Mouse (Mus musculus) cerebellum, adult 9-11 months (tissue): Measurements from ENCODE around the gene Bola1.

Experiments used
- DNase-seq: peaks from one replicate; pipeline ENCODE4 v3.0.0; 2022

Bola1 gene

GRCm38 (mm10) chr3:96219661-96220130 is at the start of gene Bola1, which contains the start of gene Hist2h2ab:
Gene Bola1, minus strand, starts transcription at chr3:96219709.
Gene Hist2h2ab, plus strand, starts transcription at chr3:96219865.
- DNase-seq, result peak; percentile 87

DNA sequence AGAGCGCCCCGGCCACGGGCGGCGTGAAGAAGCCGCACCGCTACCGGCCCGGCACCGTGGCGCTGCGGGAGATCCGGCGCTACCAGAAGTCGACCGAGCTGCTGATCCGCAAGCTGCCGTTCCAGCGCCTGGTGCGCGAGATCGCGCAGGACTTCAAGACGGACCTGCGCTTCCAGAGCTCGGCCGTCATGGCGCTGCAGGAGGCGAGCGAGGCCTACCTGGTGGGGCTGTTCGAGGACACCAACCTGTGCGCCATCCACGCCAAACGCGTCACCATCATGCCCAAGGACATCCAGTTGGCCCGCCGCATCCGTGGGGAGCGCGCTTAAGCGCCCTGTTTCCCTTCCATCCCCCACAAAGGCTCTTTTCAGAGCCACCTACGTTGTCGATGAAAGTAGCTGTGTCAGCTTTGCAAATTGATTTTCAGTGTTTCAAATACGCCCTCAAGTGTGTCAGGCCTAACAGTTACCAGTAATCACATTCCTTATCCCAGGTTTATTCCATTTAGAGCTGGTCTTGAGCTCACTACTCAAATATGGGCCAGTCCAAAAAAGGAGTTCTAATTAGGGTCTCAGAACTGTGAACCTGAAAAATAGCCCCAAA is 49.4 kb upstream of the Bola1 start:
- DNase-seq, result peak; percentile 71

DNA sequence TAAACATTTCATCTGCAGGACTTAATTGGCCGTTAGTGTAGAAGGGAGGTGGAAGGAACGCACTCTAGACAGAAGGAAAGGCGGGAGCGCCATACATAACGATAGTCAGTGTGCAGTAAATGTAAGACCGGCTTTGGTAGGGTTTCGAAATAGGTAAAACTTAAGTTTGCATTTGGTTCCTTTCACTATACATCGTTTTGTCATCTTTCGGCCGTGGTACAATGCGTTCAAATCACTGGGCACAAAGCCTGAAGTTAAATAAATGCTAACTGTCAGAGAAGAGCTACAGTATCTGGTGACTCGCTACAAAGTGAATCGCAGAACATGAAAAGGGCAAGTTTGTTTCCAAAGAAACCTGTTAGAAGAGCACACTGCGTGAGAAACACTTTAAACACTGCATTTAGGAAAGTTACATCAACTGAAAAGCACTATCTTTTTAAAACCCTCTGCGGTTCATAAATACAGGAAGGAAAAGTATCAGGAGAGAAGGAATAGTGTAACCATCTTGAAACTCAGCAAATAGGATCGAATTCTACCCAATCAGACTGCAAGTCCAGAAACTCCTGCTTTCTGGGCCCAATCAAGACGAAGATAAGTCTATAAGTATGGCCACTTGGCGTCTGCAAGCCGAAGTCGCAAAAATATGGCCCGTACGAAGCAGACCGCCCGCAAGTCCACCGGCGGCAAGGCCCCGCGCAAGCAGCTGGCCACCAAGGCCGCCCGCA is 48.7 kb upstream of the Bola1 start, which contains the start of gene Hist2h3b:
Hist2h3b (plus strand) TSS at position 604 of the 725 bp plus-strand sequence.
- DNase-seq, result peak; percentile 87

DNA sequence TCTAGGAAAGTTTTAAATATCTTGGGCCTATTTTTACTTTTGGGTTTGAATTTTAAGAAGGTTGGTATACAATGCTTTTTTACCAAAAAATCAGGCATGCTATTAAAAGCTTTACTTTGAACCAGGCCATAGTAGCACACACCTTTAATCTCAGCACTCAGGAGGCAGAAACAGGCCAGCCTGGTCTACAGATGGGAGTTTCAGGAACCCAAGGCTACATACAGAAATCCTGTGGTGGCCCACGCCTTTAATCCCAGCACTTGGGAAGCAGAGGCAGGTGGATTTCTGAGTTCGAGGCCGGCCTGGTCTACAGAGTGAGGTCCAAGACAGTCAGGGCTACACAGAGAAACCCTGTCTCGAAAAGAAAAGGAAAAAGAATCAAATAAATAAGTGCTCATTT is 48.0 kb upstream of the Bola1 start:
- DNase-seq, result peak; percentile 41

GRCm38 (mm10) chr3:96266132-96266710 is 46.7 kb upstream of the Bola1 start:
- DNase-seq, result no peak

DNA sequence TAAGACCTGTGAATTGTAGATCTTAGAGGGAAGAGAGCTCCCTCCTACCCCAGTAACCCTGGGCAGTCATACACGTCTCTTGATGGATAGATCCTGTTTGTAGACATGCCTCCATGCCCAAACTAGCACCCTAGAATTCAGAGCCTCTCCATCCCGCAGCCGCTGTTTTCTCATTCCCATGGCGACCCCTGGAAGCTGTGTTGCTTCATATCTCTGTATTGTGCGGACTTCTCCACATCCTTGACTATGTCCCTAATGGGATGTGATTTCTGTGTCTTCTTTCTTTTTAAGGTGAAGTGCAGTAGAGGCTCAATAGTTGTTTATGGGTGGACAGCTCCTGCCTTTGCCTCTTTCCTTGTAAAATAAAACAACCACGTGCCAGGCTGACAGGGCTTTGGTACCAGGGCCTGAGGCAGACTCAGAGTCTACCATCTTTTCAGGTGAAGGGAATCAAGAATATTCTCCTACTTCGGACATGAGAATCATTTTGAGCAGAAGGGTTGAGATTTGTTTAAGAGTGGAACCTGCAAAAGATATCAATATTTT is 45.0 kb upstream of the Bola1 start:
- peak; percentile 35 for DNase-seq

DNA sequence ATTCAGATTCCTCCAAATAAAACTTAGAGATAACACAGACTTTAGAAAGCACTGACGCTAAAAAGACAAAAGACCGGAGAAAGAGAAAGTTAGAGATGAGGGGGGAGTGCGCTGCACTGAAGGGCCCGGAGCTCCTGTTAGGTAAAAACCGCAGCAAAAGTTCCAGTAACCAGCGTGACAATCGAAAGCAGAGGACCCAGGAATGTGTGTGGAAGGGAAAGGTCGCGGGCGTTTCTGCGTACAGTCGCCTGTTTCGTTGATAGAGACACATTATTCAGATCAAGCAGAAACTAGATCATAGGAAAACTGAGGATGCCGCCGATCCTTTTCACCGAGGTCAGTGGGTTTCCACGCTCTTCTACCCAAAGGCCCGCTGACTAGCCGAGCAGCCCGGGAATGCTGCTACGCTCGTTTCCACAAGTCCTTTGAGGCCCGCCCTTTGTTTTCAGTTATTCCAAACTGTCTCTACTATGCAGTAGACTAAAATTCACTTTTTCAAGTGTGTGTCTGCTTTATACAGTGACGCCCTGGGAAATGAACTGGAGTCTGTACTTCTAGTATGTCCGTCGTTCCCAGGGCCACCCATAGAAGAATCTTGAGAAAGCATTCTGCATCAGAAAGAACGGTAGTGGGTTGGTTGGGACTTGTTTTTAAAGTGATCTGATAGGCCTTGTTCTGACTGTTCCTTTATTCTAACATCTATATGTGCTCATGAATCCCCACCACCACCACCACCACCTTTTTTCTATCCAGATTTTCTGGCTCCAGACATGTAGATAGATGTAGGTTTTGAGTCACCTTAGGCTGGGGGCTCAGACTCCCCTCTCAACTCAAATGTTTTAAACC is 44.3 kb upstream of the Bola1 start:
- DNase-seq, result no peak

- peak; percentile 98 for DNase-seq
Observed at GRCm38 (mm10) chr3:96262979-96263550, 43.6 kb upstream of the Bola1 start, which contains the start of gene Hist2h4. Gene Hist2h4, minus strand, starts transcription at chr3:96263311.

DNA sequence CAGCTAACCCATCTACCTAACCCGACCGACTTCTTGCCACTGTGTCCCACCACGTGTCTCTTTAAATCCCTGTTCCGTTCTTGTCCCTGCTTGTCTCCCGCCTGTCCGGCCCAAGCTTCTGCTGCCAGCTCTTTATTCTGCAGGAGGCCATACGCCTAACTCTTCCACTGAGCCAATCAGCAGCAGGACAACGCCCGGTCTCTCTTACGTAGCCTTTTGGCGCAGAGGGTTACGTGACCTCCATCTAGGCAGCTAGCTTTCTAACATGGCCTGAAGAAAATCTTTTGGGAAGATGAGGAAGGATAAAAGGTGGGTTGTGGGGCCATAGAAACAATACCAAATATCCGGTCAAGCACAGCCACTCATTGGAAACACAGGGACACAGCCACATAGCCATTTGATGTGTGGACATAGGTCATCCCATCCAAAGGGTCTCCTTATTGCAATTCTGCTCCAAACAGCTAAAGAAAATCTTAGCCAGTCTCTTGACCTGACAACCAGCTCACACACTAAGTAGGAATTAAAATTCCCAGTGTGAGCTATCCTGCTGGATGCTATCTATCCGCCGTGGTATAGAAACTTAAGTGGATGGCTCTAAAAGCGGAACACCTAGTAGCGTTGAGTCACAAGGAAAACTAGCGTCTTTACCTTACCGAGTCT is 42.8 kb upstream of the Bola1 start:
- DNase-seq, result peak; percentile 96

DNA sequence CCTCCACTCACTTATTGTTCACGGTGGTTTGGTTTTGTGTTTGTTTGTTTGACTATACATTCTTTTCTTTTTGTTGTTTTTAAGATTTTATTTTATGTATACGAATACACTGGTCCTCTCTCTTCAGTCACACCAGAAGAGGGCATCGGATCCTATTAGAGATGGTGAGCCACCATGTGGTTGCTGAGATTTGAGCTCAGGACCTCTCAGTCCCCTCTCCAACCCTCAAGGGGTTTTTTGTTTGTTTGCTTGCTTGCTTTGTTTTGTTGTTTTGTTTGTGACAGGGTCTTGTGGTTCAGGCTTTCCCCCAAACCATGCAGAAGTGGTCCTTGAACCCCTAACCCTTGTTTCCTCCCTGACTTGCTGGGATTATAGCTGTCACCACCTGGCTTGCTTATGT is 42.1 kb upstream of the Bola1 start:
- no peak for DNase-seq

GRCm38 (mm10) chr3:96260220-96260619 is 40.7 kb upstream of the Bola1 start:
- DNase-seq, result peak; percentile 43

- DNase-seq, result no peak
Observed at GRCm38 (mm10) chr3:96257190-96257589, 37.7 kb upstream of the Bola1 start.

DNA sequence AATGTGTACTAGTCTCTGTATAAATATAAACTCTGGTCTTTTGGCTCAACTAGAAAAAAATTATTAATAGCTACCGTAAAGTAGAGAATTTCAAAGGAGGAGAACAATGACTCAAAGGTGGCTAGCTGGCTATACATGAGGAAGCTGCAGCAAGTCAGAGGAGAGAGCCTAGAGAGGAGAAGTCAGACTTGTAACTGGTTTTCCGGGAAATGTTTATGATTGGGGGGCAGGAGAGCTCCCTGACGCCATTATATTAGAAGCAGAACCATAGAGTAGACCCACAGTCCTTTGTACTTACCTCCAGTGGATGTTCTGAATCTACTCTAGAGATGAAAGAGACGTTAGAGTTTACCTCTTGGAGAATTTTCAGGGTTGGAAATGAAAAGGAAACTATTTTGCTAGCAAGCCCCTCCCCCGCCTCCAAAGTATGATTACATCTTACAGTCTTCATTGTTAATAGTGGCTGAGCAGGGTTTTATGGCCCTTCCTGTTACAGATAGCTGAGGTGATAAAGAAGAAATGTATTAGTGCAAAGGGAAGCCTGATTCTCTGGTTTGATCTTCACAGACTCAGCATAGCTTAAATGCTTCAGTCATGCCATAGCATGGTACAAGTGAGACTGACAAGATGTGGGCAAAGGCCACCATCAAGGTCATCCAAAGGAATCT is 36.6 kb upstream of the Bola1 start:
- no peak for DNase-seq

DNA sequence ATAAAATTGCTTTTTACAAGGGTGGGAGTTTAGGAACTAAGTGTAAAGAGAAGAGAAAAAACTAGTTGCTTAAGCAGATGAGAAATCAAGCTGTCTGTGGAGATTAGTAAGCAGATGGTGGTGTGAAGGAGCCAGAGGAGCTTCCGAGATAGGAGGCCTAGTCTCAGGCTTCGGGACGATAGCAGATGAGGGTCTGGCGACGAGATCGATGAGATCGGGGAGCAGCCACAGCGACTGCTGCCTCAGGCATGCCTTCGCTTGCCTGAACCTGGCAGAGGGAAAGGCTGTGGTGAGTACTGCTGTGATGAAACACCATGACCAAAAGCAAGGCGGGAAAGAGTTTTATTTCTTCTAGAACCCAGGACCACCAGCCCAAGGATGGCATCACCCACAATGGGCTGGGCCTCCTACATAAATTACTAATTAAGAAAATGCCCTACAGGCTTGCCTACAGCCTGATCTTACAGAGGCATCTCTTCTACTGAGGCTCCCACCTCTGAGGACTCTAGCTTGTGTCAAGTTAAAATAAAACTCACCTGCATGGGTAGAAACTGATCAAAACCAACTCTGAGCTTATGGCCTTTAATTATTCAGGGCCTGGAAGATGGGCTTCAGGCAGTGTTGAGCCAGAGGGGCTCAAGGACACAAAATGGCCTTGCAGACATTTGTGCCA is 35.3 kb upstream of the Bola1 start:
- DNase-seq, result no peak

GRCm38 (mm10) chr3:96251787-96252186 is 32.3 kb upstream of the Bola1 start:
- DNase-seq, result no peak

GRCm38 (mm10) chr3:96250890-96251289 is 31.4 kb upstream of the Bola1 start:
- no peak for DNase-seq

GRCm38 (mm10) chr3:96249034-96249345 is 29.5 kb upstream of the Bola1 start:
- DNase-seq, result peak; percentile 39

GRCm38 (mm10) chr3:96248141-96249033 is 28.9 kb upstream of the Bola1 start:
- DNase-seq, result no peak

DNA sequence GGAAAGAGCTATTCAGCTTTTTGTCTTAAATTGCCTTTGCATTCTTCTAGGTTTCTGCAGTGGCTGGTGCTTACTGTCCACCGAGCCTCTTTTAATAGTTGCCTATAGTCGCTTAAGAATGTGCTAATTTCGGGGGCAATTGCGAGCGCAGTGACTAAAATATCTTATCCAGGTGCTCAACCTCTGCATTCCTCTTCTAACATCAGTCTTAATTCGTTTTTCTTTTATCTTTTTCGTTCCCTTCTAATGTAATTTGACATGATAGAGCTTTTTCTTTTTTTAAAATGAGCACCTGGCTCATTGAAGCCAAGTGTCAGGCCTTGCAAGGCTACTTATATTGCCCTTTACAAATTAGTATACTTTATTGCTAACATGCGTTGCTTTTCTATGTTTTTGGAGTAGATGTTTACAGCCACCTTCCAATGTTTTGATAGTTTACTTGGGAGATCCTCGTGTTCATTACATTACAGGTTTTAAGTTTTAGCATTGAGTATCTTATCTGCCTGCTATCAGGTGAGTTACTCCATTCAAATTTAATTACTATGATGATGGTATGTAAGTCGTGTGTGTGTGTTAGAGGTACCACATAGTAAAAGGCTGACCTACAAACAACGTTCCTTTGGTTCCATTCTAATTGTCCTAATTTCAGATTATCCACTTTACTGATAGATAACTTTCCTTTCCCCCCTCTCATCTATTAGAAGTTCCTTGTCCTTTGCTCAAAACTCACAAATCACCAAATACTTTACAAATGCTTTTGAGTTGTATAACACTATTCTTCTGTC is 28.0 kb upstream of the Bola1 start:
- DNase-seq, result peak; percentile 44
